Mouse (Mus musculus) macrophage (primary cell): Measurements from ENCODE around the gene Sars. TPM values are rescaled to one million over a fixed set of nuclear protein-coding genes. Genes with fewer than 3 reads are reported as not detected.

ENCODE experiments used
- H3K27ac ChIP-seq: fragments of 350-480 bp; formaldehyde crosslinking; 2 replicates; pipeline ENCODE4 v1.9.0; 2021
- H3K36me3 ChIP-seq: fragments of 350-480 bp; formaldehyde crosslinking; 2 replicates; pipeline ENCODE4 v1.9.0; 2021; ENCODE audit errors: inconsistent target
- H3K4me3 ChIP-seq: fragments of 350-480 bp; formaldehyde crosslinking; 2 replicates; pipeline ENCODE4 v1.9.0; 2021; ENCODE audit errors: inconsistent target
- H3K79me2 ChIP-seq: fragments of 350-480 bp; formaldehyde crosslinking; 2 replicates; pipeline ENCODE4 v1.9.0; 2021; ENCODE audit errors: inconsistent target
- whole genome bisulfite sequencing: methylation state at CpG from one replicate; pipeline ENCODE4 v1.1.7; 2026; ENCODE audit warnings: inconsistent platforms; ENCODE audit not compliant: missing documents; 5-methylcytosine and 5-hydroxymethylcytosine counted together
- polyA plus RNA-seq: library from polyadenylated mRNA; stranded (reverse); fragments of 250-400 nt; gene quantifications from 3 replicates; pipeline ENCODE4 v1.2.4, GENCODE M21; 2018; ENCODE audit warnings: inconsistent platforms

Sars gene
- polyA plus RNA-seq, 1 experiment from 2014 or later: 210 TPM

DNA sequence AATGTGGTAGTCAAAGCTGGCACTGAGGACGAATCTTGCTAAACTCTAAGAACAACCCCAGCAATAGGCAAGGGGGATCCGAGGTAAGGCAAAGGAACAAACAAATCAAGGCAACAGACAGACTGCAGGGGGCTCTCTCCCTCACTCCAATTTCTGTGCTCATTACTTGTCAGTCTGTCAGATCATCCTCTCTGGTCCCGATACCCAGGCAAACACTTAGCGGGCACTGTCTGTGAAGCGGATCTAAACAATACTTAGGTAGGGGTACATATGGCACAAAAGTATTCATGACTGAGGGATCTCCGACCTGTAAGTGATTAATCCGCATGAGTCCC, 8.7 kb downstream of the Sars start:
- no peak overlapping the region for H3K4me3 ChIP-seq
- peaks cover 54% of the 10 kb centered on the region for H3K79me2 ChIP-seq
- WGBS: 89% methylated on average over 7 of the region's 7 CpGs
- no peak overlapping the region for H3K27ac ChIP-seq
- peaks cover 62% of the 10 kb centered on the region for H3K36me3 ChIP-seq

DNA sequence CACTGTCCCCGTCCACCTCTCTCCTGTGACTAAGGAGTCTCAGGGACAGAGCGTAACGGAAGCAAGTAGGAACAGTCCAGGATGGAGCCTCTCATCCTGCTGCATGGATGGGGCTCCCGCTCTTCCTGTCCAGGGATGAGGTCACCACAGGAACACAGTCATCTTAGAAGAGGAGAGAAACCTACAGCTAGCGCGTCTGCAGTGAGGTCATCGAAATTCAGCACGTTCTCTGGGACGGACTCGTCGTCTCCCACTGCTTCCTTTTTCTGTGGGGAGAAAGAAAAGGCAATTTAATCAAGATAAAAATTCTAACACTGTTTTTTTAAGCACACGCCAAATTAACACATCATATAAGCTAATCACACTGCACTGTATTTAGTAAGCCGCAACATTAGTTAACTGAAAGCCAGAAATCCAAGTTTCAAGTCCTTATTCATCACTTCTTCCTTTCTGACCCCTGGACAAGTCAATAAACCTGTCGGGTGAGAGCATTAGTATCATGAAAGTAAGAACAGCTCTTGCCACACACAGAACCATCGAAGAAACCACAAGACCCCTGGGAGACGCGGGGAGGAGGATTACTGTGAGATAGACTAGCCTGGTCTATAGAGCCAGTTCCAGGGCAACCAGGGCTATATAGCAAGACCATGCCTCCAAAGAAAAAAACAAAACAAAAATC, 9.2 kb downstream of the Sars start:
- WGBS: 96% methylated on average over 17 of the region's 17 CpGs
- H3K27ac ChIP-seq: no peak overlapping the region
- no peak overlapping the region for H3K4me3 ChIP-seq
- H3K79me2 ChIP-seq: peaks cover 49% of the 10 kb centered on the region
- H3K36me3 ChIP-seq: peaks cover 67% of the 10 kb centered on the region

DNA sequence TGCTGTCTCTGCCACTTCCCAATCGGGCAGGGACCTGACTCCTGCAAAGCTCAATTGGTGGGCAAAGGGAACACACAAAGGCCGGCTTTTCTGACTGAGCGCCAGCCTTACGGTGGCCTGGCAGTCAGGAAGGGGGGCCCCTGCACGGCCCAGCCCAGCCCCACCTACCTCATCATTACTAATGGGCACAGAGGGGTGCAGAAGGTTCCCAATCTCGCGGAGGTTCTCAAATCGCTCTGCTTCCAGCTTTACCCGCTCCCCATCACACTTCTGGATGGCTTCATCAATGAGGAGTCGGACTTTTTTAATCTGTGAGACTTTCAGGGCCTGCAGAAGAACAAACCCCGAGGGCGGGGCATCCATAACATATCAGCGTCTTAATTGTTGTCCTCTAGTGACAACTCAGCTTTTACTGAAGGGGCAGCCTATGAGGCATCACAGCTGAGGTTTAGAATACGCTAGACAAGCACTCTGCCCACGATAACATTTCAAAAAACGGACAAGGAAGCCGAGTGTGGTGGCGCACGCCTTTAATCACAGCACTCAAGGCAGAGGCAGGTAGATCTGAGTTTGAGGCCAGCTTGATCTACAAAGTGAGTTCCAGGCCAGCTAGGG, 11.0 kb downstream of the Sars start:
- Histone ChIP-seq H3K36me3 (peaks cover 84% of the 10 kb centered on the region), H3K27ac (no peak overlapping the region), H3K4me3 (no peak overlapping the region), H3K79me2 (peaks cover 30% of the 10 kb centered on the region)
- 87% methylated on average over 19 of the region's 19 CpGs for WGBS

DNA sequence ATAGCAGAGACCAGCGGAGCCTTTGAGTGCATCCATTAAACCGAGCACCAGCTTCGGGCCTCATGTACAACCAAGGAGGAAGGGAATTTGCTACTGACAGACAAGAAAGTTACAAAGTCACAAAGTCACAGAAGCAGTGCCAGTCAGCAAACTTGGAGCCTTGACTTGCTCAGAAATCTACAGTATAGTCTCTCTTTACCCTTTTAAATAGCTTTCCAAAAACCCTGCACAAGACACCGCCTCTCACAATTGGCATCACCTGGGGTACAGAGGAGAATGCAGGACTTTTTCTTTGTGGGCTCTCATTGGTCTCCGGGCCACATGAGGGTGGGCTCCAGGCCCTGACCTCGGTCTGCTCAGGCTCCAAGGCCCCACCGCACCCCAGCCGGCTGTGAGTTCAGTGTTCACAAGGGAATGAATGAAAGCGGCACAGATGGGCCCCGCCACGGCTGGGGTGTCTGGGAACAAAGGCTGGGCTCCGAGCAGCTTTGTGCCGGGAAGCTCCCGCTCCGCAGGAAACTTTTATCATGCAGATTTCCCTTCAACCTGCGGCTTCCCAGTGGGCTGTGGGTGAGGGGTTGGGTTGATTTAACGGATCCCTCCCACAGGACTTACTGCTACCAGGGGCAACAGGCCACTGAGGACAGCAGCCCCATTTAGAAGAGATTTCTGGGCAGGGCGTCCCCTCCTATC, 11.7 kb downstream of the Sars start:
- Histone ChIP-seq H3K4me3 (no peak overlapping the region), H3K27ac (no peak overlapping the region), H3K79me2 (peaks cover 24% of the 10 kb centered on the region), H3K36me3 (peaks cover 91% of the 10 kb centered on the region)
- 93% methylated on average over 18 of the region's 18 CpGs for WGBS

DNA sequence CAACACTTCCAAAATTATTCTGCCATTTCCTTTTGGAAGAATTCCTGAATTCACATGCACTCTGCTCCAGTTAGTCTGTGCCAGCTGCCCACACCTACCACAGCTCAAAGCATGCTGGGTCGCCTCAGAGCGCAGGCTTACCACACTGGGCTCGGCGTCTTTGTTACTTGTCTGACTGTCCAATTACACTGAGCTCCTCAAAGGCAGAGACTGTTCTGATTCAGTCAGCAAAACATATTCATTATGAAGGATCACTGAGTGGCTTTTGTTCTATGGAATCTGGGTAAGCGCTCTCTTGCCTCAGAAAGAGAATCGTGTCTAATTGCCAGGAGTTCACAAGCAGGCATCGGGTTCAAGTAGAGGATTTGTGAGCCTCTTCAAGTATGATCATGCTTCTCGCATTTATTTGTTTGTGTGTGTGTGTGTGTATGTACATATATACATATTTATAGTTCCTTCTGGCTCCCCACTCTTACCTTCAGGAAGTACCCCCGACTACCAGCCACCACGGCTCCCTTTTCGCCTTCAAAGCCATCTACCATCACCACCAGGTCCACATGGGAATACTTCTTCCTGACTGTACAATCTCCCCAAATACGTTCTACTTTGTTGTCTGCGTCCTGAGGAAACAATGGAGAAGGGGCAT, 12.3 kb downstream of the Sars start:
- WGBS: 98% methylated on average over 13 of the region's 13 CpGs
- peaks cover 97% of the 10 kb centered on the region for H3K36me3 ChIP-seq
- no peak overlapping the region for H3K4me3 ChIP-seq
- no peak overlapping the region for H3K27ac ChIP-seq
- peaks cover 17% of the 10 kb centered on the region for H3K79me2 ChIP-seq

DNA sequence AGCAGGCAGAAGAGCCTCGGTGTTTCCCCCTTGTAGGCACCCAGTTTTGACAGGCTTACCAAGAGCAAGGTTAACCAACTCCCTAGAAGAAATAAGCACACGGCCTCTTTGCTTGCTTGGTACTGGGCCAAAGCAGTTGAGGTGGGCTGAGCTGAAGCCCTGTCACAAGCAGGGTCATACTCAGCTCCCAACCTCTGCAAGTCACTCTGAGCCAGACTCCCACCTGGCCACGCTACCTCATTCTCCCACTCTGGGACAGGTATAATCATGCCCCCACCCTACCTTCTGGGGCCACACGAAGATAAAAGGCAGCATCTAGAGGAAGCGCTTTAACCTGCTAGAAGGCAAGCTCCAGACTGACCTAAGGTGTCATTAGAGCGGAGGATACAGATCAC, 19.4 kb downstream of the Sars start:
- Histone ChIP-seq H3K36me3 (peaks cover 51% of the 10 kb centered on the region), H3K4me3 (no peak overlapping the region), H3K27ac (no peak overlapping the region), H3K79me2 (no peaks in the 10 kb centered on the region)
- WGBS: 92% methylated on average over 6 of the region's 6 CpGs

DNA sequence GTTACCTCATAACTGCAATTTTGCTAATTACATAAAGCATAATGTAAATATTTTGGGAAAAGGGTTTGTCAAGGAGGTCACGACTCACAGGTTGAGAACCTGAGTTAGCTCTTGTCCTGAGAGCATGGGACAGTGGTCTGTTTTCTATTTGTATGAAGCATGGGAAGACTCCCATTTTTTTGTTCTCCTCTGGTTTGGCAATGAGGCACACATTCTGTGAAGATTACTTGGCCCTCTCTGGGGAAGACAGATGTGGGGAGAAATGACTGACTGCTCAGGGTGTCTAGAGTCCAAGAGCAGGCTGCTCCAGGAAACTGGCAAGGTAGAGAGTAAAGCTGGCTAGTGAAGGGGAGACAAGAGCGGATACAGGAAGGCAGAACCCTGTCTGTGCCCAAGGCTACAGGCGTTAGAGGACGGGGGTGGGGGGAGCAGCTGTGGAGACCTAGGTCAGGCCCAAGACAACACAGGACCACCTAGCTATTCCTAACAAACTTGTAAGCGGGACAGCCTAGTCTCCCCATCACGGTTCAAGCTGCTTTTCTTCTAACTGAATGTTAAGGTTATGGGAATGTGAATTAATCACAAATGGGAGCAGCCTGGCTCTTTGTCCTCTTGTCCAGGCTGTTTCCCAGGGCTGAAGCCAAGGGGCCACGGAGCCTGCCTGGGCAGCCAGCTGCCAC, 19.9 kb downstream of the Sars start:
- 93% methylated on average over 7 of the region's 7 CpGs for WGBS
- Histone ChIP-seq H3K4me3 (no peak overlapping the region), H3K79me2 (no peaks in the 10 kb centered on the region), H3K36me3 (peaks cover 47% of the 10 kb centered on the region), H3K27ac (no peak overlapping the region)

DNA sequence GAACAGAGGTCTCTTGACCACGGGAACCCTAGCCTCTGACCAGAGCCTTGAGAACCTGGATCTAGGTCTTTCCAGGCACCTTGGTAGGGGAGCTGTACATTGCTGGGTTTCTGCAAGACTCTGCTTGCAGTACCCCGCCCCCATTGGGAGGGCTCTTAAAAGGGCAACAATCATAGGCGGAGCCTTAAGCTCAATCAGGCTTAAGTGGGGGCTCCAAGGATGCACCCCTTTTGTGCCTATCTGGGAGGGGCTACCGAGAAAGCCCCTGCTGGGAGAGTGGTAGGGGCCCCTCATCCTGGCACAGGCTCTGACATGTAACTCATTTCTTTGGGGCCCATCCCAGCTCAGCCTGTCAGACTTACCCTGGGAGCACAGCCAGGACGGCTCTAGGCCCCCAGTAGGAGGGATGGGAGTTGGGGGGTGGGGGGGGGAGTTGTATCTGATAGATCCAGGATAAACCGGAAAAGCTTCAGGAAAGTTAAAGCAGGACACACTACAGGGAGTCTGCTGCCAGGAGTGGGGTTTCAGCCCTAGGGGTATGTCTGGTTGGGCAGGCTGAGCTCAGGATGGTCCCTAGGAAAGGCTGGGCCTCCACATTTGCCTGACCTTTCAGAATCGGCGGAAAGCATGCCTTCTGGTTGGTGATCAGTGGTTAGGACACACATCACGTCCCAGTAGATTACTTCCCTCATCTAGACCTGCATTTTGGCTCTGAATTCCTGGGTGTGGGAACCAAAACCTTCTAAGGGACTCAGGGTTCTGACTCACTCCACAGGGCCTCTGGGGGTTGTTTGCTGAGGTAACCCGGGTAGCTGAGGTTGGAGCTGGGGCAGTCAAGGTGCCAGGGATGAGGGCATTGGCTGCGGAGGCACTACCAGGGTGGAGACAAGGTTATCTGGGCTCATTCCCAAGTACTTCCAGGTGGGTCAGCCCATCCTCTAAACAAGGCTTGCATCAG, 20.9 kb downstream of the Sars start:
- no peaks in the 10 kb centered on the region for H3K79me2 ChIP-seq
- H3K4me3 ChIP-seq: no peak overlapping the region
- no peak overlapping the region for H3K27ac ChIP-seq
- 39% methylated on average over 11 of the region's 11 CpGs for WGBS
- H3K36me3 ChIP-seq: peaks cover 37% of the 10 kb centered on the region

DNA sequence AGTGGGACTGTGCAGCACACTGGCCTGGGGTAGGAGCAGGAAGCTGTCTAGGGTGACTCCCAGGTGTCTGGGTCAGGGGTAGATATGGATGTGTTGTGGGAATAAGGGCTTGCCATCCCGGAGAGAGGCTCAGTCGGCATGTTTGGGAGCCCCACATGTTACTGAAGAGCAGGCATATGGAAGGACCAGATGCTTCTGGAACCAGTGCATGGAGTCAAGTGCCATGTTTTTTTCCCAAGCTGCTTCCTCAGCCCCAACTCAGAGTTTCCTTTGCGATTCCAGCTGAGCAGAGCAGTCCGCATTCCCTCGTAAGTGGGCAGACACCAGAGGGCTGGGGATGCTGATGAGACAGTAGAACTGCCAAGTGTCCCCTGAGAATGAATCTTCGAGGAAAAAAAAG, 22.0 kb downstream of the Sars start:
- WGBS: 66% methylated on average over 6 of the region's 6 CpGs

DNA sequence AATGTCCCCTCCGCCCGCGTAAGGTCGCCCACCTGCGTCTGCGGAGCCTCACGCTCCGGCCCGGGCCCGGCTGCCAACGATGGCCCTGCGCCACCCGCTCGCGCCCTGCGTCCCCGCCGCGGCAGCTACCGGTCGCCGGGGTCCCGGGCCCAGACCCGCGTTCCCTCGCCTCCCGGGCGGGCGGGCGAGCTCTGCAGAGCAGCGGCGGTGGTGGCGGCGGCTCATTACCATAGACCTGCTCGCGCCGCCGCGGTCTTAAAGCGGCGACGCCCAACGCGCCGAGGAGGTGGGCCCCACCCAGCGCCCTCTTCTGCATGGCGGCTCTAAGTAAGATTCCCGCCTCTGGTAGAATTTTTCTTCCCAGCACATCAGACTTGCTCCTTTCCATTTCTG, 29.2 kb downstream of the Sars start:
- under 1% methylated on average over 47 of the region's 48 CpGs for WGBS
- H3K27ac ChIP-seq: no peak overlapping the region
- H3K36me3 ChIP-seq: no peaks in the 10 kb centered on the region
- H3K4me3 ChIP-seq: no peak overlapping the region
- H3K79me2 ChIP-seq: no peaks in the 10 kb centered on the region

More for the DNA sequence above, 22.0 kb downstream of the Sars start:
- peaks cover 26% of the 10 kb centered on the region for H3K36me3 ChIP-seq
- no peak overlapping the region for H3K4me3 ChIP-seq
- H3K27ac ChIP-seq: no peak overlapping the region
- no peaks in the 10 kb centered on the region for H3K79me2 ChIP-seq

DNA sequence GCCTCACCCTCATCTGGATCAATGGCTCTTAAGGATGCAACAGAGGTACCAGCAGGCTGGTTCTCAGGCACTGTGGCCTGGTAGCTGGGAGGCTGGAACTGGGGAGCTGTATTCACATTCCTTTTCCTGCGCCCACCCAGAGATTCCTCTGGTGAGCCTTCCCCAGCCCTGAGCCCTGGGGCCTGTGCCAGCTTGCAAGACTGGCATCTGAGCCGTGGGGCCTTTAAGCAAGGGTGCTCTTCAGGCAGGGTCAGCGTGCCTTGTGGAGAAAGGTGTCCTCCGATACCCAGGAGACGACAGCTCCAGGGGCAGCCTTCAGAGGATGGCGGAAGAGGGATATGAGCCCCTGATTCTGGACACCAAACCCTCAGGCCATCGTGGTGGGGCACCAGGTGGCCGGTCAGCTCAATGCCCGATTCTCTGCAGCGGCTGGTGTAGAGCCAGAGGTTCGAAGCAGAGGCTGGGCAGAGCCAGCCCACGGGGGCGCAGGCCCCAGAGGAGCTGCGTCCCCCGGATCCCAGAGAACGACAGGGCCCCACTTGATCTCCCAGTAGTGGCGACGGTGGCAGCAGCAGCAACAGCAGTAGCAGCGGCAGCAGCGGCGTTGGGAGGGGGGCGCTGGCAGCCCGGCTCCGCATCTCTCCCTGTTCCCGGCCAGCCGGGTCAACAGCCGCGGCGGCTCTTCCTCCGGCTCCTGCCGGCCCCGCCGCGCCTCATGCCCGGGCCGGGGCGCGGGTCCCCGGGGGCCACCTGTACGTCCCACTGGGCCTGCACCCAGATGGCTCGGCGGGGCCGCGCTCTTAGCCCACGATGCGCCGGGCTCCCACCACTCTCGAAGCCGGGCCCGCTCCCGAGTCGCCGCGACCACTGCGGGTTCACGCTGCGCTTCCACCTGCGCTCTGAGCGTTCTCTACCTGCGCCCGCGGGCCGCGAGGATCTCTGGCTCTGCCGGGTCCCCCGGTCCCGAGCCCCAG, 29.9 kb downstream of the Sars start, which contains the start of gene Celsr2:
Gene Celsr2, minus strand, starts transcription at position 696 of the 974 bp plus-strand sequence.
- H3K79me2 ChIP-seq: no peaks in the 10 kb centered on the region
- H3K36me3 ChIP-seq: no peaks in the 10 kb centered on the region
- H3K27ac ChIP-seq: no peak within 1 kb of the TSS
- H3K4me3 ChIP-seq: no peak within 1 kb of the TSS
- WGBS: 10% methylated on average over 64 of the region's 67 CpGs

DNA sequence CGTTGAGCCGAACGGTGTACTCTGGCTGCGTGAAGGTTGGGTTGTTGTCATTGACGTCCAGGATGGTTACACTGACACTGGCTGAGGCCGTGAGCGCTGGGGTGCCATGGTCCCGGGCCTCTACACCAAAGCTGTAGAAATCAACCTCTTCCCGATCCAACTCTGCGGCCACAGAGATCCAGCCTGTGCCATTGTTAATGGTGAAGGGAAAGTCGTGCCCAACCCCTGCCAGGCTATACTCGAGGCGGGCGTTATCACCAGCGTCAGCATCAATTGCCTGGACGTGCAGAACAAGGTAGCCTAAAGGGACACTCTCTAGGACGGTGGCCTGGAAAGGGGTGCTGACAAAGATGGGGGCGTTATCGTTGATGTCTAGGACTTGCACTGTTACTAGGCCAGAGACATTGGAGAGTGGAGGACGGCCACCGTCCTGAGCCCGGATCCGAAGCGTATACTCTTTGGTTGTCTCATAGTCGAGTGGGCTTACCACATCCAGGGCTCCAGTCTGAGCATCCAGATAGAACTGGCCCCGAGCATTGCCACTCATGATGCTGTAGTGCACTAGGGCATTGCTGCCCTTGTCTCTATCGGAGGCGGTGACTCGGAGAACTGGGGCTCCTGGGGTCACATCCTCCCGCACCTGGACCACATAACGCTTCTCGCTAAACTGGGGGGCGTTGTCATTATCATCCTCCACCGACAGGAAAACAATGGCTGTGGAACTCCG, 31.2 kb downstream of the Sars start:
- H3K79me2 ChIP-seq: no peaks in the 10 kb centered on the region
- no peaks in the 10 kb centered on the region for H3K36me3 ChIP-seq
- 95% methylated on average over 29 of the region's 35 CpGs for WGBS
- no peak overlapping the region for H3K27ac ChIP-seq
- H3K4me3 ChIP-seq: no peak overlapping the region
